Mouse (Mus musculus) brain, embryonic 14.5 days (tissue): ENCODE measurements around the gene Elk3.

Experiments
- CTCF ChIP-seq: fragments of 200-500 bp; IDR thresholded peaks from 2 replicates; pipeline ENCODE4 v1.5.1; 2012; ENCODE audit warnings: inconsistent platforms, mild to moderate bottlenecking, moderate library complexity, borderline replicate concordance; ENCODE audit not compliant: insufficient read depth, insufficient read length; ENCODE audit errors: extremely low read depth
- POLR2A ChIP-seq: fragments of 200-500 bp; IDR thresholded peaks from 2 replicates; pipeline ENCODE4 v1.6.1; 2012; ENCODE audit warnings: mild to moderate bottlenecking, inconsistent platforms, borderline replicate concordance; ENCODE audit not compliant: poor library complexity, insufficient read depth, insufficient read length, severe bottlenecking; ENCODE audit errors: extremely low read depth

- no peak for TF ChIP-seq POLR2A
- no peak for TF ChIP-seq CTCF
Observed at GRCm38 (mm10) chr10:93214251-93214650, 96.7 kb downstream of the Elk3 start.
